Mouse (Mus musculus): ENCODE results near the gene Plxnc1. TPM values are rescaled to one million over a fixed set of nuclear protein-coding genes. Genes with fewer than 3 reads are reported as not detected.
A peak's percentile ranks its signal among the peaks of the same experiment; 100 is the strongest.

The Plxnc1 gene
- polyA plus RNA-seq, 1 experiment from 2014 or later: 1.8 TPM

DNA sequence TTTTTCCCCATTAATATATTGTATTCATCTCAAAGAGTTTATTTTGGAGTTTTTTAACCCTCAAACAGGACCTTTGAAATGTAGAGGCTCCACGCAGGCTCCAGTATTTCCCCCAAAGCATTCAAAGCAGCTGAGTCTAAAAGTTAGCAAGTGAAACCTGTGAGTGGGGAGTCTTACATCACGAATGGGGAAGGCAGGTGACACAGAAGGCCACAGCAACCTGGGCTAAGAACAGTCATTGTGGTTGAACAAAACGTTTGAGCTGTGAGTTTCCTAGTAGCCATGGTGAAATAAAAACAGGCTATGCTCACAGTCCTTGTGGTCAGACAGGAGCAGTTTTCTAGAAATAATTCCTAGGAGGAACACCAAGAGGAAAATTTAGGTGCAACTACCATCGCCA, 95.3 kb downstream of the Plxnc1 start:
- DNase-seq (ENCODE audit: extremely low spot score, low spot score): no peak
- no peaks in the 10 kb centered on the region for H3K9me3 ChIP-seq
- 90% methylated on average over 4 of the region's 4 CpGs for WGBS
- H3K36me3 ChIP-seq (replicated peaks): peaks cover 19% of the 10 kb centered on the region
- no peak overlapping the region for H3K4me3 ChIP-seq
- H3K4me1 ChIP-seq: no peaks in the 10 kb centered on the region
- no peaks in the 10 kb centered on the region for H3K27me3 ChIP-seq (ENCODE audit: poor library complexity, severe bottlenecking)
- H3K27ac ChIP-seq: no peak overlapping the region

GRCm38 (mm10) chr10:94848344-94848743, 96.3 kb downstream of the Plxnc1 start:
- no peak overlapping the region for H3K4me3 ChIP-seq
- no peak overlapping the region for H3K27ac ChIP-seq
- H3K9me3 ChIP-seq: no peaks in the 10 kb centered on the region
- WGBS: 93% methylated on average over 6 of the region's 6 CpGs
- H3K36me3 ChIP-seq (replicated peaks): peaks cover 20% of the 10 kb centered on the region
- no peaks in the 10 kb centered on the region for H3K27me3 ChIP-seq (ENCODE audit: poor library complexity, severe bottlenecking)
- H3K4me1 ChIP-seq: no peaks in the 10 kb centered on the region
- no peak for DNase-seq (ENCODE audit: extremely low spot score, low spot score)

GRCm38 (mm10) chr10:94846501-94847105, 98.0 kb downstream of the Plxnc1 start:
- Histone ChIP-seq H3K9me3 (no peaks in the 10 kb centered on the region), H3K27me3 (ENCODE audit: poor library complexity, severe bottlenecking) (no peaks in the 10 kb centered on the region), H3K4me3 (no peak overlapping the region), H3K4me1 (no peaks in the 10 kb centered on the region), H3K36me3 (replicated peaks) (peaks cover 36% of the 10 kb centered on the region), H3K27ac (no peak overlapping the region)
- 89% methylated on average over 8 of the region's 8 CpGs for WGBS
- DNase-seq (ENCODE audit: extremely low spot score, low spot score): no peak

GRCm38 (mm10) chr10:94844692-94845091, 99.9 kb downstream of the Plxnc1 start:
- WGBS: 90% methylated on average over 6 of the region's 6 CpGs
- no peaks in the 10 kb centered on the region for H3K27me3 ChIP-seq (ENCODE audit: poor library complexity, severe bottlenecking)
- no peak overlapping the region for H3K27ac ChIP-seq
- no peak for DNase-seq (ENCODE audit: extremely low spot score, low spot score)
- H3K9me3 ChIP-seq: no peaks in the 10 kb centered on the region
- H3K36me3 ChIP-seq (replicated peaks): peaks cover 39% of the 10 kb centered on the region
- H3K4me1 ChIP-seq: no peaks in the 10 kb centered on the region
- H3K4me3 ChIP-seq: no peak overlapping the region

DNA sequence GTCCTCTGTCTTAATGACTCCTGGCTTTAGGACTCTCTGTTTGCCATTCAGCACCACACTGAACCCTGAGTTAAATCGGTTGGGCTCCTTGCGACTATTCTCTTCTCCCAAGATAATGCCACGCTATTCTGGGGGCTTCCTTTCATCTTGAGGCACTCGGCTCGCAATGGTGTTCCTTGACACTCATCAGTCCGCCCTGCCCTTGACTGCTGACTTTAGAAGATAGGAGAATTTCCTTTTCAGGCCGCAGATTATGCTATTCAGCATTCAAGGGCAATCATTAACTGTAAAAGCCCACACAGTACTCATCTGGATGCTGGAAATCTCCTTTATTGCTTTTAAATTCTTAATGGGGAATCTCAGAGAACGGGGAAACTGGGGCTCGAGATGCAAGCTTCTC, 108.8 kb downstream of the Plxnc1 start:
- no peak overlapping the region for H3K27ac ChIP-seq
- 0 out of 2 replicates have a peak, but pooled peaks cover 3% of the 10 kb centered on the region for H3K4me1 ChIP-seq
- H3K27me3 ChIP-seq (ENCODE audit: poor library complexity, severe bottlenecking): no peaks in the 10 kb centered on the region
- H3K9me3 ChIP-seq: no peaks in the 10 kb centered on the region
- peaks cover 13% of the 10 kb centered on the region for H3K36me3 ChIP-seq (replicated peaks)
- DNase-seq (ENCODE audit: extremely low spot score, low spot score): no peak
- 89% methylated on average over 9 of the region's 9 CpGs for WGBS
- H3K4me3 ChIP-seq: no peak overlapping the region

- no peaks in the 10 kb centered on the region for H3K27me3 ChIP-seq (ENCODE audit: poor library complexity, severe bottlenecking)
- no peaks in the 10 kb centered on the region for H3K9me3 ChIP-seq
- WGBS: 92% methylated on average over 6 of the region's 6 CpGs
- no peak for DNase-seq (ENCODE audit: extremely low spot score, low spot score)
- H3K4me1 ChIP-seq: peaks cover 19% of the 10 kb centered on the region
- H3K27ac ChIP-seq: no peak overlapping the region
- H3K4me3 ChIP-seq: no peak overlapping the region
- peaks cover 28% of the 10 kb centered on the region for H3K36me3 ChIP-seq (replicated peaks)
Measured at GRCm38 (mm10) chr10:94829407-94829806, 115.2 kb downstream of the Plxnc1 start.

DNA sequence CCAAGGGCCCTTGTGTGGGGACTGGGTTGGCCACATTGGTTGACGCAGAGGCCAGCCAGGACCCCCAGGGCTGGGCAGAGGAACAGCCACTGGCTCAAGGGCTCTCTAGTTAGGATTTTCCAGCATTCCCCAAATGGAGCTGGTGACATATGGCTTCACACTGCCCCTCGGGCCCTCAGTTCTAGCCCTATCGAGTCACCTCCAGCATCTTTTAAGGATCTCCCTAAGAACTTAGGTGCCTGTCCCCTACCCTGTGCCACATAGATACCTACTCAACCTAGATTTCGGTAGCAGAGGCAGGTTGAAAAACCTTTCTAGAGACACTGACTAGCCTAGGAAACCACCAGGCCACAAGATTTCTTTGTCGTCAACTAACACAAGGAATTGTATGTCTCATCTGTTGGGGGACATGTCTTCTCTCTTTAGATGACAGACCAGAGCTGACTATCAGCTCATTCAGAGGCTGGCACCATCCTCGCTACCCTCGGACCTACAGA, 115.9 kb downstream of the Plxnc1 start:
- DNase-seq (ENCODE audit: extremely low spot score, low spot score): no peak
- H3K27ac ChIP-seq: no peak overlapping the region
- H3K27me3 ChIP-seq (ENCODE audit: poor library complexity, severe bottlenecking): no peaks in the 10 kb centered on the region
- peaks cover 28% of the 10 kb centered on the region for H3K36me3 ChIP-seq (replicated peaks)
- 95% methylated on average over 7 of the region's 7 CpGs for WGBS
- no peak overlapping the region for H3K4me3 ChIP-seq
- H3K4me1 ChIP-seq: peaks cover 25% of the 10 kb centered on the region
- no peaks in the 10 kb centered on the region for H3K9me3 ChIP-seq

- 89% methylated on average over 14 of the region's 14 CpGs for WGBS
Measured at GRCm38 (mm10) chr10:94827890-94828733, 116.5 kb downstream of the Plxnc1 start.

DNA sequence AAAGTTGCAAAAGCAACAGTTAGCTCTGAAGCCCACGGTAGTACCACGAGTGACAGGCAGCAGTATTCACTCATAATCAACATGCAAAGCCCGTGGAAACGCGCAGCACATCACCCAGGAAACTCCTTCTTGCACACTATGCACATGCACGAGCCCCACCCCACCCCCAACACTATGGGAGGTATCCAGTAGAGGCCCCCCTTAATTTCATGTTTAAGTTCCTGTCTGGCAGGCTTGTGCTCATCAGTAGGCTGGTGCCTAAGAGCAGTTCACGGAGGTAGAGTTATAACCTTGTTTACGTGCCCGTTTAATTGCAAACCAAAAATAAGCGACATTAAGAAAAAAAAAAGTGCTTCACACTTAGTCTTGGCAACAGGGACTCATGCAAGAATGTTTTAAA, 117.3 kb downstream of the Plxnc1 start:
- DNase-seq (ENCODE audit: extremely low spot score, low spot score): no peak
- Histone ChIP-seq H3K4me1 (peaks cover 28% of the 10 kb centered on the region), H3K9me3 (no peaks in the 10 kb centered on the region), H3K27me3 (ENCODE audit: poor library complexity, severe bottlenecking) (no peaks in the 10 kb centered on the region), H3K27ac (no peak overlapping the region), H3K36me3 (replicated peaks) (peaks cover 21% of the 10 kb centered on the region), H3K4me3 (no peak overlapping the region)
- 94% methylated on average over 10 of the region's 10 CpGs for WGBS

More at GRCm38 (mm10) chr10:94827890-94828733, 116.5 kb downstream of the Plxnc1 start:
- Histone ChIP-seq H3K4me1 (peaks cover 28% of the 10 kb centered on the region), H3K4me3 (no peak overlapping the region), H3K36me3 (replicated peaks) (peaks cover 28% of the 10 kb centered on the region), H3K27ac (0 out of 2 replicates have a peak overlapping the region, but pooled peaks have one; percentile 35), H3K27me3 (ENCODE audit: poor library complexity, severe bottlenecking) (no peaks in the 10 kb centered on the region), H3K9me3 (no peaks in the 10 kb centered on the region)
- no peak for DNase-seq (ENCODE audit: extremely low spot score, low spot score)

DNA sequence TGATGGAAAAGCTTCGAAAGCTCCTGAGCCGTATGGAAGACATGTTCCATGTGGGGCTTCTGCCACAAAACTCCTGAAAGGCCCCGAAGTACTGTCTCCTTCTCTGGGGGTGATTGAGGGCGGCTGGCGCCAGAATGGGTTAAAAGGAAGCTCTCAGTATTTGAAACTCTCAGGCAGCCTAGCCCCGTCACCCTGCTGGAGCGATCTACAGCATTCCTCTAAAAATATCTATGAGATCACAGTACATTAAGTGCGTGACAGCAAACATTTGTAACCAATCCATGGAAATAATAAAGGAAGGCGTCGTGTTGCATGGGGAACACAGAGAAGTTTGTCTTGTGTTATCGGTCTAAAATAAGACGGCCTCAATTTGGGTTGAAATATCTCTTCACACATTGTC, 118.2 kb downstream of the Plxnc1 start:
- DNase-seq (ENCODE audit: extremely low spot score, low spot score): no peak
- Histone ChIP-seq H3K27ac (no peak overlapping the region), H3K9me3 (no peaks in the 10 kb centered on the region), H3K36me3 (replicated peaks) (peaks cover 20% of the 10 kb centered on the region), H3K4me3 (no peak overlapping the region), H3K4me1 (peaks cover 30% of the 10 kb centered on the region), H3K27me3 (ENCODE audit: poor library complexity, severe bottlenecking) (no peaks in the 10 kb centered on the region)
- 90% methylated on average over 12 of the region's 12 CpGs for WGBS

DNA sequence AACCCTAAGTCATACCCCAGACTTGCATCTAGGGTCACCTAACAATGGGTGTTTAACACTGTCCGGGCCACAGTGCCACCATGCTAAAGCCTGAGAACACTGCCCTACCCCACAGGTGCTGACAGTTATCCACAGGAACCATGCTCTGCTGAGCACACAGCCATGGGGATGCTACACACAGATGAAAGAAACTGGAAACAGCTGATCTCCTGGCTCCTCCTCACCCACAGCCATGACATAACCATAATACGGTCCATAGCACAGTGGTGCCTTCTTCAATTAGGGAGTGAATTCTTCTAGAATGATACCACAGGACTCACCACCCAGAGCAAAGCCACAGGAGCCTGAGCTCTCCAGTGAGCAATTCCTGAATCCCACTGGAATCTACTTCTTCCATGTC, 118.7 kb downstream of the Plxnc1 start:
- peaks cover 30% of the 10 kb centered on the region for H3K4me1 ChIP-seq
- H3K9me3 ChIP-seq: no peaks in the 10 kb centered on the region
- peaks cover 17% of the 10 kb centered on the region for H3K36me3 ChIP-seq (replicated peaks)
- no peak overlapping the region for H3K4me3 ChIP-seq
- H3K27me3 ChIP-seq (ENCODE audit: poor library complexity, severe bottlenecking): no peaks in the 10 kb centered on the region
- WGBS: 94% methylated on average over 2 of the region's 2 CpGs
- DNase-seq (ENCODE audit: extremely low spot score, low spot score): no peak
- no peak overlapping the region for H3K27ac ChIP-seq

GRCm38 (mm10) chr10:94823971-94824760, 120.5 kb downstream of the Plxnc1 start:
- Histone ChIP-seq H3K27me3 (ENCODE audit: poor library complexity, severe bottlenecking) (no peaks in the 10 kb centered on the region), H3K4me3 (no peak overlapping the region), H3K4me1 (peaks cover 30% of the 10 kb centered on the region), H3K9me3 (no peaks in the 10 kb centered on the region), H3K27ac (no peak overlapping the region), H3K36me3 (replicated peaks) (peaks cover 12% of the 10 kb centered on the region)
- 61% methylated on average over 11 of the region's 11 CpGs for WGBS
- DNase-seq (ENCODE audit: extremely low spot score, low spot score): no peak

Data from forebrain, embryonic 10.5 days (tissue).